Mouse (Mus musculus) 3134 (cell line): ENCODE data around the gene Tmem150a.

Experiments used
- DNase-seq: peaks from one replicate; pipeline ENCODE4 v3.0.0-alpha.2; 2011; ENCODE audit warnings: low spot score; ENCODE audit not compliant: insufficient read length; ENCODE audit errors: extremely low read depth

The Tmem150a gene

GRCm38 (mm10) chr6:72348411-72348810, 6.8 kb upstream of the Tmem150a start:
- DNase-seq, result no peak

- DNase-seq, result no peak
Observed at GRCm38 (mm10) chr6:72350214-72350613, 5.0 kb upstream of the Tmem150a start.

- DNase-seq, result no peak
Observed at GRCm38 (mm10) chr6:72352636-72353405, 2.4 kb upstream of the Tmem150a start.

GRCm38 (mm10) chr6:72354025-72354424, 1.2 kb upstream of the Tmem150a start:
- no peak for DNase-seq

- DNase-seq, result no peak
Observed at GRCm38 (mm10) chr6:72356001-72356532, 820 bp downstream of the Tmem150a start.

GRCm38 (mm10) chr6:72357164-72358079, 2.2 kb downstream of the Tmem150a start:
- DNase-seq, result no peak

GRCm38 (mm10) chr6:72358086-72358764, 3.0 kb downstream of the Tmem150a start:
- no peak for DNase-seq

- DNase-seq, result no peak
Observed at GRCm38 (mm10) chr6:72359343-72359742, 4.1 kb downstream of the Tmem150a start.

GRCm38 (mm10) chr6:72359891-72360598, 4.8 kb downstream of the Tmem150a start:
- DNase-seq, result no peak

GRCm38 (mm10) chr6:72360599-72360935, 5.3 kb downstream of the Tmem150a start:
- DNase-seq, result no peak

GRCm38 (mm10) chr6:72361121-72361551, 5.9 kb downstream of the Tmem150a start:
- no peak for DNase-seq

GRCm38 (mm10) chr6:72362132-72363028, 7.1 kb downstream of the Tmem150a start:
- DNase-seq, result peak; percentile 86

- DNase-seq, result no peak
Observed at GRCm38 (mm10) chr6:72364009-72364408, 8.8 kb downstream of the Tmem150a start.

GRCm38 (mm10) chr6:72364985-72365384, 9.7 kb downstream of the Tmem150a start:
- DNase-seq, result no peak

- DNase-seq, result no peak
Observed at GRCm38 (mm10) chr6:72366304-72366703, 11.1 kb downstream of the Tmem150a start.

GRCm38 (mm10) chr6:72366844-72367443, 11.7 kb downstream of the Tmem150a start, which contains the start of gene Rnf181:
Rnf181 (minus strand) TSS chr6:72366956.
- DNase-seq, result no peak

- no peak for DNase-seq
Observed at GRCm38 (mm10) chr6:72367460-72367974, 12.3 kb downstream of the Tmem150a start.

- DNase-seq, result no peak
Observed at GRCm38 (mm10) chr6:72369557-72369956, 14.3 kb downstream of the Tmem150a start.

- DNase-seq, result peak; percentile 70
Observed at GRCm38 (mm10) chr6:72370091-72370490, 14.8 kb downstream of the Tmem150a start.
